Mouse (Mus musculus) small intestine, adult 2 months (tissue): ENCODE data around the gene Tmem63a.

Experiments used
- CTCF ChIP-seq: fragments of 200-500 bp; IDR thresholded peaks from 2 replicates; pipeline ENCODE4 v1.5.1; 2012; ENCODE audit warnings: low read depth, mild to moderate bottlenecking, control low read depth, inconsistent platforms, low read length, moderate library complexity, mixed read lengths; ENCODE audit not compliant: insufficient replicate concordance, insufficient read length; ENCODE audit errors: extremely low read depth
- POLR2A ChIP-seq: fragments of 200-500 bp; IDR thresholded peaks from 2 replicates; pipeline ENCODE4 v1.6.1; 2012; ENCODE audit warnings: low read depth, mild to moderate bottlenecking, control low read depth, inconsistent platforms, low read length, moderate library complexity

DNA sequence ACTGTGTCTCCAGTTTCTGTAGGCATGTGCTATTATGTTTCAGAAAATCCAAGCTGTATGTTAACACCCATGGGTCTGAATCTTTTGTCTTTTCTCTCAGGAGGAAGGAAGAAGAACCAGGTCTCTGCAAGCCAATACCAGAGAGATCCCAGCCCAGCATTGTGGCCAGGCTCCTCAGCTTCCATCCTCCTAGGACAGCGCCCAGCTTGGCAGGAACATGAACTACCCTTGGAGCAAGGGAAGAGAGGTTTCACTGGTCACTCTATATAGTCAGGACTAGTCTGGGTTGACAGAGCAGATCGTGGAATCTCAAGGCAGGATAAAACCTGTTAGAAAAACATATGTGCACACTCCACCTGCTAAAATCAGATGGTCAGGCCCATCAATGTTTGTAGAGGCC is 61.6 kb downstream of the Tmem63a start:
- no peak for TF ChIP-seq CTCF
- no peak for TF ChIP-seq POLR2A
